Mouse (Mus musculus): ENCODE measurements around the gene Mrgprb3. TPM values are rescaled to one million over a fixed set of nuclear protein-coding genes. Genes with fewer than 3 reads are reported as not detected.

Gene Mrgprb3
- polyA plus RNA-seq (2016; fragmentation: Nextera tagmentation; extraction: Ambion mirVana), result not detected in 2 replicates

GRCm38 (mm10) chr7:48643711-48644110, at the start of gene Mrgprb3:
Mrgprb3 (minus strand) TSS chr7:48643811.
- H3K4me3 ChIP-seq, result no peak within 1 kb of the TSS
- no peaks in the 10 kb centered on the region for H3K27me3 ChIP-seq (replicated peaks)
- 89% methylated on average over 2 of the region's 2 CpGs for WGBS
- no peaks in the 10 kb centered on the region for H3K4me1 ChIP-seq (replicated peaks)
- H3K9me3 ChIP-seq (replicated peaks), result peaks cover 15% of the 10 kb centered on the region; the same call in 1 of the 2 replicates
- no peak within 1 kb of the TSS for H3K9ac ChIP-seq
- H3K36me3 ChIP-seq, result no peaks in the 10 kb centered on the region
- H3K27ac ChIP-seq (ENCODE audit: poor library complexity, severe bottlenecking), result no peak within 1 kb of the TSS
- no peak for ATAC-seq (ENCODE audit: insufficient number of reproducible peaks, low FRiP score)
- no peak within 1 kb of the TSS for H3K4me2 ChIP-seq

Other genes starting within 250 kb of the Mrgprb3 start
- gene Mrgprb1, start 187.5 kb downstream of the Mrgprb3 start, polyA plus RNA-seq (2016; fragmentation: Nextera tagmentation; extraction: Ambion mirVana), result not detected in 2 replicates
- gene Mrgprx2, start 144.5 kb downstream of the Mrgprb3 start, polyA plus RNA-seq (2016; fragmentation: Nextera tagmentation; extraction: Ambion mirVana), result not detected in 2 replicates
- not detected in 2 replicates for gene Mrgprb2, start 85.7 kb downstream of the Mrgprb3 start, polyA plus RNA-seq (2016; fragmentation: Nextera tagmentation; extraction: Ambion mirVana)
- 36.1 and 41.9 TPM in 2 replicates for gene Zdhhc13, start 145.2 kb upstream of the Mrgprb3 start, polyA plus RNA-seq (2016; fragmentation: Nextera tagmentation; extraction: Ambion mirVana)
- gene Csrp3, start 204.2 kb upstream of the Mrgprb3 start, polyA plus RNA-seq (2016; fragmentation: Nextera tagmentation; extraction: Ambion mirVana), result 1,088 and 1,135 TPM in 2 replicates
- 23.0 and 24.3 TPM in 2 replicates for gene E2f8, start 237.8 kb upstream of the Mrgprb3 start, polyA plus RNA-seq (2016; fragmentation: Nextera tagmentation; extraction: Ambion mirVana)